14 mouse cellular contexts compared by ENCODE assay signal in genomic region chr2:72202252-72202651, GRCm38 (mm10).
DNase-seq lines count a peak whose midpoint lies in the region; ATAC-seq and TF ChIP-seq lines count a peak whose summit lies in the region.
"Had no signal": no experiment of that assay in that cellular context is flagged by ENCODE, and none has a peak within 500 bp of the region (broad histone marks: within the 10 kb centered on the region; RNA-seq: fewer than 3 reads in every experiment).

No protein-coding gene starts in this region.

- no peak for ATAC-seq in kidney, embryonic 15.5 days (replicated peaks; ENCODE audit: low FRiP score)
- ATAC-seq in kidney, embryonic 14.5 days (ENCODE audit: low FRiP score, low TSS enrichment) = no peak
- ATAC-seq in hematopoietic stem cell, adult 5-6 weeks (replicated peaks in 1 of 2; ENCODE audit: insufficient read depth in 1 of 2, low FRiP score in 2 of 2, low TSS enrichment in 1 of 2, low read depth in 1 of 2, poor library complexity in 2 of 2, severe bottlenecking in 2 of 2) = peak; percentile 53 to 77
- ATAC-seq in megakaryocyte progenitor cell, adult 5-6 weeks (replicated peaks; ENCODE audit: poor library complexity) = peak; percentile 62
- ATAC-seq: forebrain, embryonic 16.5 days had no signal

- H3K27me3 ChIP-seq in kidney, embryonic 15.5 days = peaks cover 4% of the 10 kb centered on the region; the same call in 1 of the 2 replicates
- no peaks in the 10 kb centered on the region for H3K27me3 ChIP-seq in kidney, embryonic 14.5 days (ENCODE audit: control insufficient read depth, insufficient read depth, low read length)
- no peaks in the 10 kb centered on the region for H3K27me3 ChIP-seq in heart, adult 2 months (ENCODE audit: control insufficient read depth, insufficient read depth, low read length)
- no peaks in the 10 kb centered on the region for H3K27me3 ChIP-seq in cerebellum, adult 2 months (ENCODE audit: control insufficient read depth, insufficient read depth, low read length)
- H3K27me3 ChIP-seq: CH12.LX; stomach, embryonic 15.5 days had no signal

- WGBS in kidney, embryonic 15.5 days = 73% methylated on average over 6 of the region's 6 CpGs
- WGBS in kidney, embryonic 14.5 days = 78% methylated on average over 6 of the region's 6 CpGs
- 22% methylated on average over 6 of the region's 6 CpGs for WGBS in heart, adult 2 months
- 78% methylated on average over 6 of the region's 6 CpGs for WGBS in cerebellum, adult 2 months

- TF ChIP-seq POLR2A in heart, adult 2 months (IDR thresholded peaks at IDR 0.05; ENCODE audit: insufficient read depth, low read depth, low read length) = no peak
- TF ChIP-seq POLR2A in cerebellum, adult 2 months (IDR thresholded peaks at IDR 0.05; ENCODE audit: borderline replicate concordance, insufficient read depth, low read length) = no peak

- no peaks in the 10 kb centered on the region for H3K36me3 ChIP-seq in kidney, embryonic 15.5 days
- H3K36me3 ChIP-seq in kidney, embryonic 14.5 days (ENCODE audit: control insufficient read depth, insufficient read depth, low read length) = no peaks in the 10 kb centered on the region
- H3K36me3 ChIP-seq in heart, adult 2 months (ENCODE audit: control insufficient read depth, insufficient read depth, low read length) = peaks cover 13% of the 10 kb centered on the region
- H3K36me3 ChIP-seq: embryonic facial prominence, embryonic 10.5 days; neural tube, embryonic 15.5 days; stomach, embryonic 15.5 days had no signal

- TF ChIP-seq CTCF in heart, adult 2 months (IDR thresholded peaks at IDR 0.05) = no peak
- TF ChIP-seq CTCF in cerebellum, adult 2 months (IDR thresholded peaks at IDR 0.05; ENCODE audit: borderline replicate concordance, insufficient read depth, low read depth, low read length) = no peak

- intact Hi-C loops in heart, adult 2 months (cut with DNase I) = loop anchor here (5.0 kb wide), 1 partner anchor 165 kb away; no protein-coding TSS in a partner anchor

- H3K27ac ChIP-seq in kidney, embryonic 15.5 days = peak overlapping the region; percentile 61
- H3K27ac ChIP-seq in kidney, embryonic 14.5 days (ENCODE audit: low read depth, low read length) = no peak overlapping the region
- H3K27ac ChIP-seq in heart, adult 2 months = peak overlapping the region; percentile 20; the same call in 1 of the 2 replicates
- H3K27ac ChIP-seq in cerebellum, adult 2 months (ENCODE audit: insufficient read depth, low read length) = no peak overlapping the region
- H3K27ac ChIP-seq: embryonic facial prominence, embryonic 10.5 days; neural tube, embryonic 15.5 days; stomach, embryonic 15.5 days had no signal

- H3K9ac ChIP-seq in kidney, embryonic 15.5 days = no peak overlapping the region
- H3K9ac ChIP-seq in kidney, embryonic 14.5 days (ENCODE audit: low read depth, low read length) = no peak overlapping the region
- H3K9ac ChIP-seq in heart, adult 2 months (ENCODE audit: low read depth, low read length) = no peak overlapping the region
- H3K9ac ChIP-seq: neural tube, embryonic 15.5 days; stomach, embryonic 15.5 days had no signal

- no peak for TF ChIP-seq EP300 in heart, adult 2 months (IDR thresholded peaks at IDR 0.05; ENCODE audit: insufficient read depth, low read depth, low read length)

- H3K4me3 ChIP-seq in kidney, embryonic 15.5 days (replicated peaks) = no peak overlapping the region
- no peak overlapping the region for H3K4me3 ChIP-seq in kidney, embryonic 14.5 days (ENCODE audit: low read length)
- H3K4me3 ChIP-seq in heart, adult 2 months = no peak overlapping the region
- no peak overlapping the region for H3K4me3 ChIP-seq in cerebellum, adult 2 months (replicated peaks; ENCODE audit: insufficient read depth, low read depth, low read length)
- H3K4me3 ChIP-seq: embryonic facial prominence, embryonic 10.5 days; neural tube, embryonic 15.5 days; stomach, embryonic 15.5 days had no signal

- no peak overlapping the region for H3K4me2 ChIP-seq in kidney, embryonic 15.5 days
- H3K4me2 ChIP-seq in kidney, embryonic 14.5 days (replicated peaks; ENCODE audit: low read depth, low read length) = no peak overlapping the region
- H3K4me2 ChIP-seq: midbrain, embryonic 11.5 days; neural tube, embryonic 15.5 days; stomach, embryonic 15.5 days had no signal

- peaks cover 32% of the 10 kb centered on the region for H3K4me1 ChIP-seq in kidney, embryonic 15.5 days
- no peaks in the 10 kb centered on the region for H3K4me1 ChIP-seq in kidney, embryonic 14.5 days (ENCODE audit: control insufficient read depth, insufficient read depth, low read length)
- H3K4me1 ChIP-seq in heart, adult 2 months (ENCODE audit: control insufficient read depth, insufficient read depth, low read length) = peaks cover 9% of the 10 kb centered on the region
- H3K4me1 ChIP-seq in cerebellum, adult 2 months (ENCODE audit: control insufficient read depth, insufficient read depth, low read length) = no peaks in the 10 kb centered on the region

- H3K79me2 ChIP-seq in heart, adult 2 months (replicated peaks; ENCODE audit: control insufficient read depth, insufficient read depth, low read length) = no peaks in the 10 kb centered on the region

- no peaks in the 10 kb centered on the region for H3K9me3 ChIP-seq in kidney, embryonic 15.5 days (replicated peaks)
- no peaks in the 10 kb centered on the region for H3K9me3 ChIP-seq in kidney, embryonic 14.5 days (ENCODE audit: control insufficient read depth, low read length)
- H3K9me3 ChIP-seq: embryonic facial prominence, embryonic 10.5 days; neural tube, embryonic 15.5 days; stomach, embryonic 15.5 days had no signal

- peak in 1 of 2 experiments; percentile 28 for DNase-seq in heart, adult 2 months
- DNase-seq in T-cell, adult 2 months (ENCODE audit: low spot score) = no peak
- DNase-seq in cerebellum, adult 2 months = no peak
- DNase-seq in B cell, adult 2 months = no peak

Comparison
In these comparisons a context has a peak if more than half of its experiments do, and no peak if none do; other contexts are left out.
1. H3K27ac ChIP-seq: peak in kidney, embryonic 15.5 days (single experiment) and heart, adult 2 months (single experiment); none in kidney, embryonic 14.5 days (single experiment) and cerebellum, adult 2 months (single experiment).
2. ATAC-seq: peak in hematopoietic stem cell, adult 5-6 weeks (2 of 2) and megakaryocyte progenitor cell, adult 5-6 weeks (single experiment); none in kidney, embryonic 15.5 days (single experiment) and kidney, embryonic 14.5 days (single experiment).